ENCODE assay signal across 18 mouse cellular contexts in genomic region chr7:47059339-47059738, GRCm38 (mm10). TPM values are rescaled to one million over a fixed set of nuclear protein-coding genes. Genes with fewer than 3 reads are reported as not detected.
DNase-seq lines count a peak whose midpoint lies in the region; ATAC-seq lines count a peak whose summit lies in the region.
"Had no signal": no experiment of that assay in that cellular context is flagged by ENCODE, and none has a peak within 500 bp of the region (broad histone marks: within the 10 kb centered on the region; RNA-seq: fewer than 3 reads in every experiment).

No protein-coding gene starts in this region.

- H3K9ac ChIP-seq in liver, embryonic 15.5 days = no peak overlapping the region
- no peak overlapping the region for H3K9ac ChIP-seq in stomach, embryonic 16.5 days (ENCODE audit: low read length)
- H3K9ac ChIP-seq in midbrain, embryonic 13.5 days (replicated peaks) = no peak overlapping the region
- H3K9ac ChIP-seq: hindbrain, embryonic 14.5 days; limb, embryonic 13.5 days had no signal

- no peaks in the 10 kb centered on the region for H3K9me3 ChIP-seq in liver, embryonic 15.5 days (replicated peaks)
- H3K9me3 ChIP-seq in stomach, embryonic 16.5 days (replicated peaks; ENCODE audit: control insufficient read depth, low read length) = no peaks in the 10 kb centered on the region
- no peaks in the 10 kb centered on the region for H3K9me3 ChIP-seq in midbrain, embryonic 13.5 days
- H3K9me3 ChIP-seq: limb, embryonic 13.5 days; megakaryocyte, embryonic 14.5 days had no signal

- peak; percentile 63 to 76 for DNase-seq in adrenal gland, adult (ENCODE audit: inconsistent age in 2 of 2, low spot score in 1 of 2)
- DNase-seq in adrenal gland, adult 18-20 months (ENCODE audit: low spot score in 2 of 2) = no peak
- DNase-seq in testis, postnatal 14 days (ENCODE audit: low spot score) = peak; percentile 55
- no peak for DNase-seq in testis, postnatal 10 days (ENCODE audit: low spot score)
- DNase-seq in layer of hippocampus, adult 9-11 months = no peak
- DNase-seq: cerebellum, adult 2 months; gastrocnemius, postnatal 14 days; heart, adult 2 months; kidney, adult 18-20 months; kidney, postnatal 36 days; thymus, adult 18-20 months had no signal

- peak; percentile 47; the same call in 1 of the 2 replicates for ATAC-seq in liver, embryonic 15.5 days (ENCODE audit: insufficient read depth)
- ATAC-seq in stomach, embryonic 16.5 days (ENCODE audit: insufficient read depth, low FRiP score) = peak; percentile 35; the same call in 1 of the 2 replicates
- ATAC-seq in midbrain, embryonic 13.5 days = no peak
- ATAC-seq: activated CD4-positive, CD25-positive, alpha-beta regulatory T cell, adult 4 months had no signal

- 0 out of 2 replicates have a peak, but pooled peaks cover 5% of the 10 kb centered on the region for H3K27me3 ChIP-seq in liver, embryonic 15.5 days
- no peaks in the 10 kb centered on the region for H3K27me3 ChIP-seq in stomach, embryonic 16.5 days (ENCODE audit: control insufficient read depth, insufficient read depth, low read length)
- no peaks in the 10 kb centered on the region for H3K27me3 ChIP-seq in midbrain, embryonic 13.5 days
- H3K27me3 ChIP-seq: limb, embryonic 13.5 days had no signal

- 9% methylated on average over 7 of the region's 7 CpGs for WGBS in liver, embryonic 15.5 days (ENCODE audit: insufficient replicate concordance)
- 41% methylated on average over 7 of the region's 7 CpGs for WGBS in stomach, embryonic 16.5 days
- WGBS in midbrain, embryonic 13.5 days = 77% methylated on average over 7 of the region's 7 CpGs

- no peak overlapping the region for H3K4me2 ChIP-seq in liver, embryonic 15.5 days
- no peak overlapping the region for H3K4me2 ChIP-seq in stomach, embryonic 16.5 days (ENCODE audit: low read depth, low read length)
- H3K4me2 ChIP-seq in midbrain, embryonic 13.5 days (replicated peaks) = no peak overlapping the region
- H3K4me2 ChIP-seq: hindbrain, embryonic 14.5 days; limb, embryonic 13.5 days had no signal

- no peak overlapping the region for H3K4me3 ChIP-seq in liver, embryonic 15.5 days (replicated peaks)
- H3K4me3 ChIP-seq in stomach, embryonic 16.5 days (replicated peaks; ENCODE audit: low read length) = no peak overlapping the region
- H3K4me3 ChIP-seq in midbrain, embryonic 13.5 days (replicated peaks) = no peak overlapping the region
- H3K4me3 ChIP-seq: heart, adult 2 months; limb, embryonic 13.5 days; megakaryocyte, embryonic 14.5 days had no signal

- H3K27ac ChIP-seq in liver, embryonic 15.5 days (replicated peaks) = peak overlapping the region; percentile 39; the same call in 1 of the 2 replicates
- H3K27ac ChIP-seq in stomach, embryonic 16.5 days (ENCODE audit: low read length) = no peak overlapping the region
- no peak overlapping the region for H3K27ac ChIP-seq in midbrain, embryonic 13.5 days
- H3K27ac ChIP-seq: heart, adult 2 months; hindbrain, embryonic 14.5 days; limb, embryonic 13.5 days had no signal

- H3K4me1 ChIP-seq in liver, embryonic 15.5 days (replicated peaks) = peaks cover 33% of the 10 kb centered on the region
- no peaks in the 10 kb centered on the region for H3K4me1 ChIP-seq in stomach, embryonic 16.5 days (ENCODE audit: control insufficient read depth, insufficient read depth, low read length)
- H3K4me1 ChIP-seq in midbrain, embryonic 13.5 days (replicated peaks) = no peaks in the 10 kb centered on the region
- H3K4me1 ChIP-seq: limb, embryonic 13.5 days had no signal

- H3K36me3 ChIP-seq in liver, embryonic 15.5 days (replicated peaks) = no peaks in the 10 kb centered on the region
- no peaks in the 10 kb centered on the region for H3K36me3 ChIP-seq in stomach, embryonic 16.5 days (ENCODE audit: control insufficient read depth, insufficient read depth, low read length)
- 0 out of 2 replicates have a peak, but pooled peaks cover 6% of the 10 kb centered on the region for H3K36me3 ChIP-seq in midbrain, embryonic 13.5 days

RNA-seq across cellular contexts. Expression of gene Tmem86a, which starts 8.9 kb away (rescaled TPM):
- total RNA-seq in adrenal gland, adult 18-20 months (2021) = 10 to 100 TPM; 18.6 to 22.3 TPM
- polyA plus RNA-seq in liver, embryonic 15.5 days (2015; fragmentation: Nextera tagmentation; extraction: Ambion mirVana) = 24.7 and 28.3 TPM in 2 replicates
- 27.9 and 29.9 TPM in 2 replicates for polyA plus RNA-seq in stomach, embryonic 16.5 days (2015; fragmentation: Nextera tagmentation; extraction: Ambion mirVana)
- 21.5 and 22.6 TPM in 2 replicates for polyA plus RNA-seq in midbrain, embryonic 13.5 days (2015; fragmentation: Nextera tagmentation; extraction: Ambion mirVana)

RNA-seq across cellular contexts. Expression of gene Spty2d1, which starts 51.1 kb away (rescaled TPM):
- 10 to 100 TPM; 19.2 to 20.0 TPM for total RNA-seq in adrenal gland, adult 18-20 months (2021)
- 10.7 and 11.3 TPM in 2 replicates for polyA plus RNA-seq in liver, embryonic 15.5 days (2015; fragmentation: Nextera tagmentation; extraction: Ambion mirVana)
- 25.1 and 25.7 TPM in 2 replicates for polyA plus RNA-seq in stomach, embryonic 16.5 days (2015; fragmentation: Nextera tagmentation; extraction: Ambion mirVana)
- polyA plus RNA-seq in midbrain, embryonic 13.5 days (2015; fragmentation: Nextera tagmentation; extraction: Ambion mirVana) = 9.5 and 9.6 TPM in 2 replicates

Comparison
In these comparisons a context has a peak if more than half of its experiments do, and no peak if none do; other contexts are left out.
1. DNase-seq: peak in adrenal gland, adult (2 of 2) and testis, postnatal 14 days (single experiment); none in adrenal gland, adult 18-20 months (0 of 2), testis, postnatal 10 days (single experiment) and layer of hippocampus, adult 9-11 months (single experiment).